Mouse (Mus musculus) myocyte (in vitro differentiated cells): ENCODE data around the gene Hdac7.

Experiments
- CEBPB ChIP-seq: IDR thresholded peaks from 2 replicates; pipeline ENCODE4 v1.6.1; 2011; ENCODE audit warnings: mild to moderate bottlenecking, moderate library complexity; ENCODE audit not compliant: poor library complexity, insufficient read depth, severe bottlenecking
- MAX ChIP-seq: IDR thresholded peaks from one replicate; pipeline ENCODE4 v1.6.1; 2011; ENCODE audit warnings: low read depth, mild to moderate bottlenecking, control low read depth
- MYOD1 ChIP-seq, 3 experiments: IDR thresholded peaks; one replicate each; pipeline ENCODE4 v1.6.1; 2011; ENCODE audit warnings: control low read depth in 2 of 3, low read depth in 2 of 3, mild to moderate bottlenecking in 2 of 3, moderate library complexity in 1 of 3; ENCODE audit not compliant: insufficient read length in 2 of 3, control insufficient read depth in 1 of 3
- MYOG ChIP-seq, 3 experiments: IDR thresholded peaks; one replicate each; pipeline ENCODE4 v1.6.1; 2011; ENCODE audit warnings: control low read depth in 2 of 3, low read depth in 2 of 3, mild to moderate bottlenecking in 2 of 3; ENCODE audit not compliant: insufficient read length in 2 of 3, control insufficient read depth in 1 of 3, insufficient read depth in 1 of 3
- POLR2A ChIP-seq: IDR thresholded peaks from one replicate; pipeline ENCODE4 v1.6.1; 2011; ENCODE audit warnings: low read depth, mild to moderate bottlenecking, control low read depth, moderate library complexity; ENCODE audit not compliant: insufficient read length
- POLR2AphosphoS2 ChIP-seq: IDR thresholded peaks from one replicate; pipeline ENCODE4 v1.6.1; 2011; ENCODE audit warnings: low read depth, control low read depth; ENCODE audit not compliant: insufficient read length
- TCF12 ChIP-seq: IDR thresholded peaks from one replicate; pipeline ENCODE4 v1.6.1; 2011; ENCODE audit warnings: mild to moderate bottlenecking, control low read depth; ENCODE audit not compliant: poor library complexity, insufficient read depth, severe bottlenecking
- USF1 ChIP-seq: IDR thresholded peaks from one replicate; pipeline ENCODE4 v1.6.1; 2011; ENCODE audit warnings: low read depth, mild to moderate bottlenecking, control low read depth, moderate library complexity

DNA sequence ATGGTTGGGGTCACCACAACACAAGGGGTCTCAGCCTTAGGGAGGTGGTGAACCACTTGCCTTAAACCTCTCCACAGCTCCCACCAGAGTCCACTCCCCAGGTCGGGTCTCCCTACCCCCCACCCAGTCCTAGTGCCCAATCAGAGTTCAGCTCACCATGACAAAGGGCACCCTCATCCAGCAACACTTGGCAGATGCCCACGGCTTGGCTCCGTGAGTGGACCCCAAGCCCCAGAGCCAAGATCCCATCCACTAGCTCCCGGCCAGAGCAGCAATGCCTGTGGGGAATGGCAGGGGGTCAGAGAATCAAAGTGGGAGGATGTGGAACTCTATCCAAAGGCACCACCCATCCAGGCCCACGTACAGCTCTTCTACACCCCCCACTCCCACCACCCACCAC is 83.3 kb downstream of the Hdac7 start:
- TF ChIP-seq POLR2A = no peak
- no peak for TF ChIP-seq MYOG (IDR thresholded peaks at IDR 0.05; ENCODE audit: control insufficient read depth in 1 of 3, insufficient read depth in 1 of 3, insufficient read length in 2 of 3, low read depth in 2 of 3)
- TF ChIP-seq TCF12 = no peak
- no peak for TF ChIP-seq CEBPB
- no peak for TF ChIP-seq MYOD1 (IDR thresholded peaks at IDR 0.05; ENCODE audit: control insufficient read depth in 1 of 3, insufficient read length in 2 of 3, low read depth in 2 of 3)
- TF ChIP-seq MAX = no peak
- TF ChIP-seq POLR2AphosphoS2 = no peak
- no peak for TF ChIP-seq USF1
